Mouse (Mus musculus) midbrain, embryonic 15.5 days (tissue): ENCODE results near the gene Gm13696. TPM values are rescaled to one million over a fixed set of nuclear protein-coding genes. Genes with fewer than 3 reads are reported as not detected.
"Not testable (repeated sequence)": the region's sequence is repeated elsewhere in the genome, so short reads cannot be mapped to it uniquely, and the experiment has no call there.

Source experiments
- ATAC-seq: fragments of 200-750 bp; cut with Nextera tagmentation; replicated peaks from 2 replicates; pipeline ENCODE4 v1.8.0; 2017; ENCODE audit warnings: moderate TSS enrichment
- H3K27ac ChIP-seq: fragments of 300-500 bp; sonication (generic); 2 replicates; pipeline ENCODE4 v1.5.1; 2015; ENCODE audit warnings: mild to moderate bottlenecking, inconsistent platforms
- H3K27me3 ChIP-seq: fragments of 300-500 bp; sonication (generic); replicated peaks from 2 replicates; pipeline ENCODE4 v1.6.1; 2015; ENCODE audit warnings: inconsistent platforms
- H3K36me3 ChIP-seq: fragments of 300-500 bp; sonication (generic); replicated peaks from 2 replicates; pipeline ENCODE4 v1.6.1; 2015; ENCODE audit warnings: inconsistent platforms
- H3K4me1 ChIP-seq: fragments of 300-500 bp; sonication (generic); 2 replicates; pipeline ENCODE4 v1.6.1; 2015; ENCODE audit warnings: inconsistent platforms
- H3K4me2 ChIP-seq: fragments of 300-500 bp; sonication (generic); 2 replicates; pipeline ENCODE4 v1.6.1; 2015; ENCODE audit warnings: inconsistent platforms, mild to moderate bottlenecking, moderate library complexity
- H3K4me3 ChIP-seq: fragments of 300-500 bp; sonication (generic); 2 replicates; pipeline ENCODE4 v1.5.1; 2015; ENCODE audit warnings: mild to moderate bottlenecking, inconsistent platforms
- H3K9ac ChIP-seq: fragments of 300-500 bp; sonication (generic); 2 replicates; pipeline ENCODE4 v1.6.1; 2015; ENCODE audit warnings: mild to moderate bottlenecking, inconsistent platforms
- H3K9me3 ChIP-seq: fragments of 300-500 bp; sonication (generic); 2 replicates; pipeline ENCODE4 v1.6.1; 2016; ENCODE audit warnings: inconsistent platforms
- WGBS: fragments of 180-500 bp; shearing (Covaris S2); methylation state at CpG from one replicate; pipeline ENCODE4 v1.1.7; 2015; ENCODE audit warnings: mixed read lengths; 5-methylcytosine and 5-hydroxymethylcytosine counted together
- polyA plus RNA-seq: library from polyadenylated mRNA; unstranded; fragments of >200 nt; fragmentation: Nextera tagmentation; extraction: Ambion mirVana; gene quantifications from 2 replicates; pipeline ENCODE4 v1.2.1, GENCODE M21; 2015

The Gm13696 gene
- polyA plus RNA-seq, 1 experiment from 2014 or later: not detected

DNA sequence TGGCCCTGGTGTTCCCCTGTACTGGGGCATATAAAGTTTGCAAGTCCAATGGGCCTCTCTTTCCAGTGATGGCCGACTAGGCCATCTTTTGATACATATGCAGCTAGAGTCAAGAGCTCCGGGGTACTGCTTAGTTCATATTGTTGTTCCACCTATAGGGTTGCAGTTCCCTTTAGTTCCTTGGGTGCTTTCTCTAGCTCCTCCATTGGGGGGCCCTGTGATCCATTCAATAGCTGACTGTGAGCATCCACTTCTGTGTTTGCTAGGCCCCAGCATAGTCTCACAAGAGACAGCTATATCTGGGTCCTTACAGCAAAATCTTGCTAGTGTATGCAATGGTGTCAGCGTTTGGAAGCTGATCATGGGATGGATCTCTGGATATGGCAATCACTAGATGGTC lies 21.6 kb downstream of the Gm13696 start:
- not testable (repeated sequence) for H3K4me2 ChIP-seq, H3K4me1 ChIP-seq, H3K9ac ChIP-seq, H3K27ac ChIP-seq, H3K9me3 ChIP-seq, H3K36me3 ChIP-seq, H3K4me3 ChIP-seq, H3K27me3 ChIP-seq, ATAC-seq
- 94% methylated on average over 2 of the region's 3 CpGs for WGBS

DNA sequence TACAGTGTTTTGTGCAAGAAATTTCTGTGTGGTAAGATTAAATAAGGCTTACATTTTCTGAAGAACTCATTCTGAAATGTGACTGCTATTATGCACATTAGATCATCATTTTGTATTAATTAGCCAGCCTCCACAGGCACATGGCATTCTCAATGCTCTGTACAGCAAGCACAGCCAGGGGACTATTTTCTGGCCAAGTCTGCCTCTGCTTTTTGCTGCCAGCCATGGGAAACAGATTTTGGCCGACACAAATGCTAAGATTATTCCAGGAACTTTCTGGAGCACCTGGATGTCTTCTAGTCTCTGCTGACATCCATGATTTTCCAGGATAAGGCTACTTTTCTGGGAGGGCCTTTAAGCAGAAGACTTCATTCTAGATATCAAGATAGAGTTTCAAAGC lies 36.0 kb downstream of the Gm13696 start:
- H3K36me3 ChIP-seq: no peaks in the 10 kb centered on the region
- ATAC-seq: no peak

DNA sequence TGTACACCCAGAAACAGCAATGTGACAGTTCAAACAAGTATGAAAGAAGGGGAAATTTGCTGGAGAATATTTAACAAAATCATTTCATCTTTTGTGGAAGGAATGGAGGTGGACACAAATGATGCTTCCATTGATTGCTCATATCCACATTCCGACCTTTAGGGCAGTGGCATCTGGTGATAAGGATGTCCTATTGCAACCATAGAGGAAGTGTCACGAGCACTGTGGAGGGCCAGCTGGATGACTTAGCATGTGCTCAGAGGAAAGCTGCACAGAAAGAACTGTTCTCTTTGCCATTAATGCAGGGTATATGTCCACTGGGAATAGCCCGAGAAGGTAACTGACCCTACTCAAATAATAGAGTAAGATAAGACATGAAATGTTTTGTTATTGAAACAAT lies 36.9 kb downstream of the Gm13696 start:
- WGBS: 86% methylated on average over 3 of the region's 3 CpGs
- no peak for ATAC-seq
- no peaks in the 10 kb centered on the region for H3K9me3 ChIP-seq
- no peaks in the 10 kb centered on the region for H3K4me1 ChIP-seq
- H3K4me3 ChIP-seq: no peak overlapping the region
- no peak overlapping the region for H3K27ac ChIP-seq
- H3K9ac ChIP-seq: no peak overlapping the region
- H3K27me3 ChIP-seq: no peaks in the 10 kb centered on the region
- H3K4me2 ChIP-seq: no peak overlapping the region
- no peaks in the 10 kb centered on the region for H3K36me3 ChIP-seq

More for the DNA sequence above, 36.0 kb downstream of the Gm13696 start:
- Histone ChIP-seq H3K9me3 (no peaks in the 10 kb centered on the region), H3K27me3 (no peaks in the 10 kb centered on the region), H3K4me1 (no peaks in the 10 kb centered on the region), H3K9ac (no peak overlapping the region), H3K4me3 (no peak overlapping the region), H3K4me2 (no peak overlapping the region), H3K27ac (no peak overlapping the region)
- 87% methylated on average over 1 of the region's 1 CpGs for WGBS

DNA sequence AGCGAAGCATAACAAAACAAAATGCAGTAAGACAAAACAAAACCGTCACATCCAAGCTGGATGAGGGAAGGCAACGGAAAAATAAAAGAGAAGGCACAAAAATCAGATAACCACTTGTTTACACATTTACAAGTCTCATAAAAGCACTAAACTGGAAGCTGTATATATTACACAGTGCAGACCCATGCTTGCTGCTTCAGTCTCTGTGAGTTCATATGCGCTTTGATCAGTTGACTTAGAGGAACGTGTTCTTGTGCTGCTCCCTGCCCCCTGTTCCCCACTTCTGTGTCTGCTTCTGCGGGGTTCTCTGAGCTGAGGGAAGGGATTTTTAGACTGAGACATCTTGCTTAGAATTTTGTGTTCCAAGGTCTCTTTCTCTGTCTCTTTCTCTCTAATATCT lies 41.6 kb downstream of the Gm13696 start:
- ATAC-seq: no peak
- Histone ChIP-seq H3K36me3 (no peaks in the 10 kb centered on the region), H3K4me1 (no peaks in the 10 kb centered on the region), H3K9me3 (no peaks in the 10 kb centered on the region), H3K4me2 (no peak overlapping the region), H3K4me3 (no peak overlapping the region), H3K27ac (no peak overlapping the region), H3K9ac (no peak overlapping the region), H3K27me3 (no peaks in the 10 kb centered on the region)
- 85% methylated on average over 6 of the region's 6 CpGs for WGBS

DNA sequence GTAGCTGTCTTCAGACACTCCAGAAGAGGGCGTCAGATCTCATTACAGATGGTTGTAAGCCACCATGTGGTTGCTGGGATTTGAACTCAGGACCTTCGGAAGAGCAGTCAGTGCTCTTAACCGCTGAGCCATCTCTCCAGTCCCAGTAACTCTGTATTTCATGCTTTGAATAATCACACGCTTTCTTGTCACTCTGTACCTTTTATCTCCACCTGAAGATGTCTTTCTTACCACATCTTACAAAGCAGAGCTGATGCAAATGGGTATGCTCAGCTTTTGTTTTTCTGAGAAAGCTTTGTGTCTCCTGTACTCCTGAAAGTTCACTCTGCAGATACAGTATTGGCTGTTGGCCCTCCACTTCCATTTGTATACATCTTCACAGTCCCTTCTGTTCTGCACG lies 43.4 kb downstream of the Gm13696 start:
- not testable (repeated sequence) for H3K4me3 ChIP-seq, H3K4me1 ChIP-seq, H3K9ac ChIP-seq, H3K27me3 ChIP-seq, H3K36me3 ChIP-seq, H3K4me2 ChIP-seq, ATAC-seq, H3K27ac ChIP-seq, H3K9me3 ChIP-seq
- WGBS: 80% methylated on average over 5 of the region's 5 CpGs

DNA sequence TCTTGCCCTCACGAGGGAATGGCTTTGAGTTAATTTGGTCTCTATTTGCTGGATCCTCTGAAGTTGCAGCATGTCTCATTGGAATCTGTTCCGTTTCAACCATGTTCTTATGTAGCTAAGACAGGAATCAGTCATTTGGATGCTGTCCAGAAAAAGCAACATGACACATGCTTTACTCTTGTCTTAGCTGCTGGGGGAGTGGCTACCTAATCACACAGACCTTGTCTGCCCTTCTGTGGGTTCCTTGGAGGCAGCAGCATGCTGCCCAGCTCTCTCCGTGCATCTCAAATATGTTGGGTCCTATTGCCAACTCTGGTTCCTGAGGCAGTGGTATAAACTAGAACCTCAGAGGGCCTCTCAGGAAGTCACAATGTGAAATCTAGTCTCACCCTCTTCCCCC lies 45.4 kb downstream of the Gm13696 start:
- H3K9me3 ChIP-seq: no peaks in the 10 kb centered on the region
- H3K36me3 ChIP-seq: no peaks in the 10 kb centered on the region
- no peak for ATAC-seq
- H3K9ac ChIP-seq: no peak overlapping the region
- H3K27me3 ChIP-seq: no peaks in the 10 kb centered on the region
- no peak overlapping the region for H3K4me3 ChIP-seq
- H3K4me1 ChIP-seq: no peaks in the 10 kb centered on the region
- WGBS: 86% methylated on average over 3 of the region's 3 CpGs
- H3K27ac ChIP-seq: no peak overlapping the region
- no peak overlapping the region for H3K4me2 ChIP-seq

DNA sequence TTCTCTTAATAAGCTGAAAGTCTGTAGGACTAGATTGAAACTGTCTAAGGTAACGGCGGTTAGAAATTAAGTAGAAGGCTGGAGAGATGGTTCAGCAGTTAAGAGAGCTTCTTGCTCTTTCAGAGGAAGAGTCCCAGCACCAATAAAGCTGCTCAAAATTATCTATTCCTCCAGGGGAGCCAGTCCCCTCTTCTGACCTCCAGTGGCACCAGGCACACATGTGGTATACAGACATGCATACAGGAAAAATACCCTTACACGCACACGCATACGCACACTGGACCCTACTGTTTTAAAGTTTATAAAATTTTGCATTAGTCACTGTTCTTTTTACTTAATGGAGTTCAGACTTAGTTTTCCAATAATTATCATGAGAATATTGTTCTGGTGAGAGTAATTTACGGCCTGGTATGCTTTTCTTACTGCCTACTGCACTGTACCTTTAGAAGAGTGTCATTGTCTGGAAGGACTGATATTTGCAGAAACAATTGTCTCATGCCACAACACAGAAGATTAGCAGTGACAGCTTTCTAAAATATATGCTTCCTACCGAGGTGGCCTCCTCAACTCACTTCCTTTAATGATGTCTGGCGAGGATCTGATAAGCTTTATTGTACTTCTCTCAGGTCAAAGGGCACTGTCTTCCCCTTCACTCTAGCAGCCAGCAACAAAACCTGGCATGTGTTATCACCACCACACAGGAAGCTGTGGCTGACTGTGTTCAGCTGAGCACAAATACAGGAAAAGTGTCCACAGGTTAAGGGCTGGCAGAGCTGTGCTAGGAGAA lies 46.8 kb downstream of the Gm13696 start:
- Histone ChIP-seq H3K4me1 (no peaks in the 10 kb centered on the region), H3K36me3 (no peaks in the 10 kb centered on the region), H3K9me3 (no peaks in the 10 kb centered on the region), H3K4me2 (no peak overlapping the region), H3K9ac (no peak overlapping the region), H3K4me3 (no peak overlapping the region), H3K27me3 (no peaks in the 10 kb centered on the region), H3K27ac (no peak overlapping the region)
- WGBS: 76% methylated on average over 8 of the region's 8 CpGs
- ATAC-seq: no peak

DNA sequence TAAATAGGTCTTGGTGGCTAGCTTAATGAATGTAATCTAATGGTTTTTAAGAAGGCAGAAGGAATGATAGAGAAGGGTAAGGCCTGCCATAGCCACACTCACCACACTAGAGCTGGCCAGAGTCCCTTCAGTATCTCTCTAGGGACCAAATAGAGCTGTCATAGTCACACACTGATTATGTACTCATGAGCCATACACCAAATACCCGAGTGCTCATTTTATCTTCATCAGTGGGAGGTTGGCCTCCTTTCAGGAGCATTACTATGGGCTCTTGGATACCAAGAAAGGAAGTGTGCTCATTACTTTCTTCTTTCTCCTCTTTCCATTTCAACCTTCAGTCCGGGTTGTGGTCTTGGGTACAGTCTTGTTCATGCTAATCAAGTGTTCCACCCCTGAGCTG lies 49.0 kb downstream of the Gm13696 start:
- no peak for ATAC-seq
- Histone ChIP-seq H3K27ac (no peak overlapping the region), H3K9ac (no peak overlapping the region), H3K4me1 (no peaks in the 10 kb centered on the region), H3K36me3 (no peaks in the 10 kb centered on the region), H3K27me3 (no peaks in the 10 kb centered on the region), H3K9me3 (no peaks in the 10 kb centered on the region), H3K4me2 (no peak overlapping the region), H3K4me3 (no peak overlapping the region)
- WGBS: 82% methylated on average over 2 of the region's 2 CpGs

DNA sequence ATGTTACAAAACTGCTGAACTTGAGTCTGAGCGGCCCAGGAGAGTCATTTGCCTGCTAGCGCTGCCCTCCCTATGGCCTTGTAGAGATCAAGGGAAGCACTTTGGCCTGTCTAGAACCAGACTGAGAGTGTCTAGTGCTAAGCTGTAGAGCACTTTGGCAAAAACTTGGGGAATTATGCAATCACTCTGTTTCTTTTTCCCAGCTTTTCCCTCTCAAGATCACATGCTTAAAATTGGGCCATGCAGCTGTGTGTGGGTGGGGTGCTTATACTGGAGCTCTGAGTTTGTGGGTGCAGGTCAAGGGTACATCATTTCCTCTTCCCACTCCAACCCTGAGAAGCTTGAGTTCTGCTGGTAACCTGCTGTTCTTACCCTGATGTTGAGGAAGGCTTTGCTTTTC lies 50.0 kb downstream of the Gm13696 start:
- no peak for ATAC-seq
- Histone ChIP-seq H3K4me2 (no peak overlapping the region), H3K27me3 (no peaks in the 10 kb centered on the region), H3K4me3 (no peak overlapping the region), H3K36me3 (no peaks in the 10 kb centered on the region), H3K27ac (no peak overlapping the region), H3K9me3 (no peaks in the 10 kb centered on the region), H3K9ac (no peak overlapping the region), H3K4me1 (no peaks in the 10 kb centered on the region)
- WGBS: 89% methylated on average over 2 of the region's 2 CpGs

DNA sequence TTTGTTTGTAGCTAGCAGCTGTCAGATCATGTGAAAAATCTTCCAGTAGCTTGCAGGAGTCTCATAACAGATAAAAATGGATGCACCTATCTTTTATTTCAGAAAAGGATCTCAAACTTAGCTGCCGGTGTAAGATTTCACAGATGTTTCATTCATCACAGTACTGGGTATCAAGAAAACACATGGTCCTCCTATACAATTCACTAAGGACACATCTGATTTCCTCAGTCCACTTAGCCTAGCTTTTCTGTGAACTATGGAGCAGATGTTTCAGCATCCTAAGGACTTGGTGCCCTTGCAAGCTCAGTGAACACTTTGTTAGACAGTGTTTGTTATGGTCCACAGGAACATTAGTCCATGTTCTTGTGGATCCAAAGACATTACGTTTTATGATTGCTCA lies 50.4 kb downstream of the Gm13696 start:
- Histone ChIP-seq H3K9ac (no peak overlapping the region), H3K4me2 (no peak overlapping the region), H3K9me3 (no peaks in the 10 kb centered on the region), H3K27ac (no peak overlapping the region), H3K27me3 (no peaks in the 10 kb centered on the region), H3K4me3 (no peak overlapping the region), H3K4me1 (no peaks in the 10 kb centered on the region), H3K36me3 (no peaks in the 10 kb centered on the region)
- ATAC-seq: no peak
- 88% methylated on average over 2 of the region's 2 CpGs for WGBS

Other genes starting within 250 kb of the Gm13696 start
- 16.1 and 16.9 TPM in 2 replicates for gene Itgav, start 248.7 kb upstream of the Gm13696 start, polyA plus RNA-seq
- gene Fam171b, start 160.5 kb upstream of the Gm13696 start, polyA plus RNA-seq: 75.9 and 82.2 TPM in 2 replicates
- not detected in 2 replicates for gene Zswim2, start 31.9 kb upstream of the Gm13696 start, polyA plus RNA-seq
- gene Gm13698, start 17.4 kb upstream of the Gm13696 start, polyA plus RNA-seq: not detected in 2 replicates
- not detected in 2 replicates for gene Gm13693, start 11.6 kb upstream of the Gm13696 start, polyA plus RNA-seq
- not detected in 2 replicates for gene Gm13695, start 5.8 kb upstream of the Gm13696 start, polyA plus RNA-seq
- gene Gm13694, start 5.8 kb downstream of the Gm13696 start, polyA plus RNA-seq: not detected in 2 replicates
- not detected in 2 replicates for gene Gm13697, start 11.6 kb downstream of the Gm13696 start, polyA plus RNA-seq
- not detected in 2 replicates for gene Gm13691, start 17.4 kb downstream of the Gm13696 start, polyA plus RNA-seq